Mouse (Mus musculus): ENCODE measurements around the gene Chrne.

DNA sequence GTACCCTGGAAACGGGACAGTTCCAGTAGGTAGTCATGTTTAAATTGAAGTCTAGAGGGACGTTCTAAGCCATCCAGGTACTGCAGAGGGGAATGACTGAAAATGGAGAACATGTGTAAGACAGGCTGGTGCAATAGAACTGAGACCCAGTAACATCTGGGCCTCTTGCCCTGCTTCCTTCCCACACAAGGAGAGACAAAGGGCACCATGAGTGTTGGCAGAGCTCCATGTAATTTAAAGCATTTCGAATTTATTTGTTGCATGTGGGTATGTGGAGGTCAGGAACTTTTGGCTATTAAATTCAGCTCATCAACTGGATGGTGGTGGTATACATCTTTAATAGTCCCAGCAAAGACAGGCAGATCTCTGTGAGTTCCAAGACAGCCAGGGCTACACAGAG is 36.8 kb downstream of the Chrne start:
- TF ChIP-seq CTCF (IDR thresholded peaks at IDR 0.05; ENCODE audit: low read depth, low read length) (no peak), POLR2A (IDR thresholded peaks at IDR 0.05; ENCODE audit: insufficient read depth, low read length) (no peak)

Data from ES-Bruce4 (cell line).